Mouse (Mus musculus) limb, embryonic 14.5 days (tissue): ENCODE results near the gene Zfp738. TPM values are rescaled to one million over a fixed set of nuclear protein-coding genes. Genes with fewer than 3 reads are reported as not detected.
A peak's percentile ranks its signal among the peaks of the same experiment; 100 is the strongest.
"Not testable (repeated sequence)": the region's sequence is repeated elsewhere in the genome, so short reads cannot be mapped to it uniquely, and the experiment has no call there.

Experiments used
- ATAC-seq: fragments of 200-750 bp; cut with Nextera tagmentation; 2 replicates; pipeline ENCODE4 v1.8.0; 2017; ENCODE audit warnings: low read depth, moderate number of reproducible peaks, moderate TSS enrichment; ENCODE audit not compliant: low FRiP score
- DNase-seq: peaks from one replicate; pipeline ENCODE4 v3.0.0-alpha.2; 2015; ENCODE audit warnings: low spot score
- H3K27ac ChIP-seq: fragments of 300-500 bp; sonication (generic); replicated peaks from 2 replicates; pipeline ENCODE4 v1.5.1; 2014; ENCODE audit warnings: low read depth, mild to moderate bottlenecking, low read length, moderate library complexity, mixed read lengths
- H3K27me3 ChIP-seq: fragments of 300-500 bp; sonication (generic); 2 replicates; pipeline ENCODE4 v1.6.1; 2014; ENCODE audit warnings: low read length, mixed read lengths; ENCODE audit not compliant: control insufficient read depth, insufficient read depth
- H3K36me3 ChIP-seq: fragments of 300-500 bp; sonication (generic); 2 replicates; pipeline ENCODE4 v1.6.1; 2014; ENCODE audit warnings: mild to moderate bottlenecking, low read length, moderate library complexity, mixed read lengths; ENCODE audit not compliant: control insufficient read depth, insufficient read depth
- H3K4me1 ChIP-seq: fragments of 300-500 bp; sonication (generic); 2 replicates; pipeline ENCODE4 v1.6.1; 2014; ENCODE audit warnings: antibody characterized with exemption, low read length, mixed read lengths; ENCODE audit not compliant: control insufficient read depth, insufficient read depth
- H3K4me2 ChIP-seq: fragments of 300-500 bp; sonication (generic); replicated peaks from 2 replicates; pipeline ENCODE4 v1.6.1; 2014; ENCODE audit warnings: low read depth, mild to moderate bottlenecking, low read length, moderate library complexity; ENCODE audit not compliant: severe bottlenecking
- H3K4me3 ChIP-seq: fragments of 300-500 bp; sonication (generic); replicated peaks from 2 replicates; pipeline ENCODE4 v1.5.1; 2014; ENCODE audit warnings: low read length
- H3K9ac ChIP-seq: fragments of 300-500 bp; sonication (generic); 2 replicates; pipeline ENCODE4 v1.6.1; 2014; ENCODE audit warnings: mild to moderate bottlenecking, low read depth, low read length, moderate library complexity; ENCODE audit not compliant: severe bottlenecking
- H3K9me3 ChIP-seq: fragments of 300-500 bp; sonication (generic); 2 replicates; pipeline ENCODE4 v1.6.1; 2016; ENCODE audit warnings: low read length; ENCODE audit not compliant: control insufficient read depth
- POLR2A ChIP-seq: fragments of 200-500 bp; IDR thresholded peaks from 2 replicates; pipeline ENCODE4 v1.8.0; 2012; ENCODE audit warnings: inconsistent platforms, mild to moderate bottlenecking, moderate library complexity, borderline replicate concordance; ENCODE audit not compliant: insufficient read depth, insufficient read length; ENCODE audit errors: extremely low read depth
- WGBS: fragments of 180-500 bp; shearing (Covaris S2); extraction: QIAGEN DNeasy Blood & Tissue Kit; methylation state at CpG from one replicate; pipeline ENCODE4 v1.1.7; 2014; 5-methylcytosine and 5-hydroxymethylcytosine counted together
- polyA plus RNA-seq, 2 experiments: library from polyadenylated mRNA; depleted of rRNA in 1 of 2; stranded (reverse) in 1 of 2; unstranded in 1 of 2; fragments of >200 nt; fragmentation: Nextera tagmentation in 1 of 2; extraction: Ambion mirVana in 1 of 2; gene quantifications; 2 replicates each; pipeline versions ENCODE4 v1.2.1 to v1.2.3; 2012 to 2014

Gene Zfp738
- polyA plus RNA-seq, 2 experiments, result 9.8 to 11.5 TPM

- WGBS, result 0% methylated on average over 17 of the region's 17 CpGs
- Histone ChIP-seq H3K27ac (peak overlapping the region; percentile 59; the same call in 1 of the 2 replicates), H3K9me3 (no peaks in the 10 kb centered on the region), H3K4me2 (peak overlapping the region; percentile 46), H3K27me3 (no peaks in the 10 kb centered on the region), H3K4me1 (peaks cover 6% of the 10 kb centered on the region; the same call in 1 of the 2 replicates), H3K36me3 (no peaks in the 10 kb centered on the region), H3K4me3 (peak overlapping the region; percentile 62), H3K9ac (peak overlapping the region; percentile 73)
- peak; percentile 90 for DNase-seq
- peak; percentile 46; the same call in 1 of the 2 replicates for TF ChIP-seq POLR2A
- peak; percentile 94 for ATAC-seq
These were observed 37.1 kb upstream of the Zfp738 start for GRCm38 (mm10) chr13:67723848-67724479.

- Histone ChIP-seq H3K9ac (peak overlapping the region; percentile 80), H3K4me2 (peak overlapping the region; percentile 41; the same call in 1 of the 2 replicates), H3K4me3 (peak overlapping the region; percentile 66)
- DNase-seq, H3K4me1 ChIP-seq, H3K9me3 ChIP-seq, H3K27me3 ChIP-seq, ATAC-seq, H3K27ac ChIP-seq, H3K36me3 ChIP-seq: not testable (repeated sequence)
- 76% methylated on average over 2 of the region's 2 CpGs for WGBS
These were observed 3.0 kb downstream of the Zfp738 start for GRCm38 (mm10) chr13:67683841-67684240.

DNA sequence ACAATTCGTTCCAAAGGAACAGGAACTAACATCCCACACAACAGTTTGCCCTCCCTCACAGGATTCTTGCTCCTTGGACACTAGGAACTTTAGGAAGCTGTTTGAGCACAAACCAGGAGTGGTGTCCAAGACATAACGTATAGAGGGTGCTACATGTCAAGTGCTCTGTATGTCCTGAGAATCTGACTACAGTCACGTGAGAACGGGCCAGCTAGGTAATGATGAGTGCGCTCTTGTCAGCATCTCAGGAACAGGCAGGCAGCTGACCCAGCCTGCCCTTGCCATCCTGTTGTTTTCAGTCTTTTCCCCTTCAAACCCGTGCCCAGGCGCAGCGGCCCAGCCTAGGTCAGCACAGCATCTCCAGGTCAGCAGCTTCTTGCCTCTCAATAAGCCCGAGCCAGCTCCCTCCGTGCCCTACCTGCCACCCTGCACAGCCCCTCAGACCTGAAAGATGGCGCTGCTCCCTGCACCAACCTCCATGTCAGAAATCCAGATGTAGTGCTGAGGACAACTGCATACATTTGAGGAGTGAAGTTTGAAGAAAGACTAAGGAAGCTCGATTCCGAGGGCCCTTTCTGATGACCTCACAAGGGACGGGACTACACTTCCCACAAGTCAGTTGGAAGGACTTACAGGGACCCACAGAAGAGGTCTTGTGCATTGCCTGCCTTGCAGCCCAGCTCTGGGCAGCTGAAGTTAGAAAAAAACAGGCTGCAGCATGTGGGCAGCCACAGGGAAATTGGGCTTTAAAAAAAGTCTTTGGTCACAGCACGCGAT, 3.7 kb downstream of the Zfp738 start:
- Histone ChIP-seq H3K4me3 (peak overlapping the region; percentile 66), H3K4me2 (peak overlapping the region; percentile 61), H3K27ac (0 out of 2 replicates have a peak overlapping the region, but pooled peaks have one; percentile 33), H3K9ac (peak overlapping the region; percentile 80)
- H3K4me1 ChIP-seq, H3K27me3 ChIP-seq, H3K9me3 ChIP-seq, H3K36me3 ChIP-seq: not testable (repeated sequence)
- WGBS, result 18% methylated on average over 16 of the region's 16 CpGs
- peak; percentile 90 for DNase-seq
- peak; percentile 100 for ATAC-seq

GRCm38 (mm10) chr13:67674902-67675301, 12.0 kb downstream of the Zfp738 start:
- Histone ChIP-seq H3K4me1 (no peaks in the 10 kb centered on the region), H3K4me2 (no peak overlapping the region), H3K36me3 (peaks cover 4% of the 10 kb centered on the region; the same call in 1 of the 2 replicates), H3K27ac (no peak overlapping the region), H3K9ac (no peak overlapping the region), H3K27me3 (no peaks in the 10 kb centered on the region), H3K4me3 (no peak overlapping the region), H3K9me3 (no peaks in the 10 kb centered on the region)
- no peak for TF ChIP-seq POLR2A
- DNase-seq (no peak), ATAC-seq (no peak)
- WGBS, result 91% methylated on average over 2 of the region's 2 CpGs

- Histone ChIP-seq H3K4me1 (no peaks in the 10 kb centered on the region), H3K27ac (no peak overlapping the region), H3K9me3 (no peaks in the 10 kb centered on the region), H3K36me3 (no peaks in the 10 kb centered on the region), H3K4me2 (no peak overlapping the region), H3K9ac (no peak overlapping the region), H3K4me3 (no peak overlapping the region), H3K27me3 (no peaks in the 10 kb centered on the region)
- DNase-seq (no peak), ATAC-seq (no peak)
- TF ChIP-seq POLR2A, result no peak
- 55% methylated on average over 3 of the region's 3 CpGs for WGBS
These were observed 34.4 kb downstream of the Zfp738 start for GRCm38 (mm10) chr13:67652496-67652895.
